Mouse (Mus musculus) heart, embryonic 15.5 days (tissue): Measurements from ENCODE around the gene Ank. TPM values are rescaled to one million over a fixed set of nuclear protein-coding genes. Genes with fewer than 3 reads are reported as not detected.
A peak's percentile ranks its signal among the peaks of the same experiment; 100 is the strongest.

Source experiments
- ATAC-seq: fragments of 200-750 bp; cut with Nextera tagmentation; replicated peaks from 2 replicates; pipeline ENCODE4 v1.8.0; 2017; ENCODE audit warnings: low read depth, moderate TSS enrichment; ENCODE audit not compliant: insufficient number of reproducible peaks, insufficient read depth, low FRiP score
- H3K27ac ChIP-seq: fragments of 300-500 bp; sonication (generic); 2 replicates; pipeline ENCODE4 v1.5.1; 2015; ENCODE audit warnings: mild to moderate bottlenecking, inconsistent platforms
- H3K27me3 ChIP-seq: fragments of 300-500 bp; sonication (generic); 2 replicates; pipeline ENCODE4 v1.6.1; 2015; ENCODE audit warnings: inconsistent platforms
- H3K36me3 ChIP-seq: fragments of 300-500 bp; sonication (generic); 2 replicates; pipeline ENCODE4 v1.6.1; 2015; ENCODE audit warnings: mild to moderate bottlenecking, inconsistent platforms
- H3K4me1 ChIP-seq: fragments of 300-500 bp; sonication (generic); replicated peaks from 2 replicates; pipeline ENCODE4 v1.6.1; 2015; ENCODE audit warnings: inconsistent platforms
- H3K4me2 ChIP-seq: fragments of 300-500 bp; sonication (generic); 2 replicates; pipeline ENCODE4 v1.6.1; 2015; ENCODE audit warnings: inconsistent platforms, mild to moderate bottlenecking, moderate library complexity
- H3K4me3 ChIP-seq: fragments of 300-500 bp; sonication (generic); 2 replicates; pipeline ENCODE4 v1.5.1; 2015; ENCODE audit warnings: mild to moderate bottlenecking, inconsistent platforms
- H3K9ac ChIP-seq: fragments of 300-500 bp; sonication (generic); 2 replicates; pipeline ENCODE4 v1.6.1; 2015; ENCODE audit warnings: mild to moderate bottlenecking, inconsistent platforms
- H3K9me3 ChIP-seq: fragments of 300-500 bp; sonication (generic); replicated peaks from 2 replicates; pipeline ENCODE4 v1.6.1; 2016; ENCODE audit warnings: inconsistent platforms
- WGBS: fragments of 180-500 bp; shearing (Covaris S2); methylation state at CpG from one replicate; pipeline ENCODE4 v1.1.7; 2015; ENCODE audit warnings: mixed read lengths; 5-methylcytosine and 5-hydroxymethylcytosine counted together
- polyA plus RNA-seq: library from polyadenylated mRNA; unstranded; fragments of >200 nt; fragmentation: Nextera tagmentation; extraction: Ambion mirVana; gene quantifications from 2 replicates; pipeline ENCODE4 v1.2.1, GENCODE M21; 2015

Gene Ank
- polyA plus RNA-seq, 1 experiment from 2014 or later, result 10.2 TPM

DNA sequence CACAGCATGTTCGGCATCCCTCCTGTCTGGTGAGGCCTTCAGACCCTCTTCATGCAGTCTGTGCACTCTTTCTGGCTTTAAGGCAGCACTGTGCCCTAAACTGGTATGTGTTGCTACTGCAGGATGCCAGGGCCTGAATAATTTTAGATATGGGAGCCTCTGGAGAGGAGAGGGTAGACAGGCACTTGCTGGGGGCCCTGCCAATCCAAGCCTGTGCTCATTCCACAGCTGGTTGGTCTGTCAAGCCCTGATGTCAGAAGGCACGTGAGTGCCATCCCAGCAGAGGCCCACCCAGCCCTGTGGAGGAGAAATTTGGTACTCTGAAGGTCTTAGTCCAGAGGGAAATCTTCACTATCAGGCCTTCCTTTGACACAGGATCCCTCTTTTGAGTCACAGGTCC, 114.3 kb downstream of the Ank start:
- Histone ChIP-seq H3K36me3 (no peaks in the 10 kb centered on the region), H3K9me3 (no peaks in the 10 kb centered on the region), H3K4me2 (no peak overlapping the region), H3K9ac (no peak overlapping the region), H3K27me3 (no peaks in the 10 kb centered on the region), H3K4me1 (peaks cover 26% of the 10 kb centered on the region), H3K27ac (peak overlapping the region; percentile 63), H3K4me3 (no peak overlapping the region)
- no peak for ATAC-seq
- WGBS, result 54% methylated on average over 2 of the region's 2 CpGs

DNA sequence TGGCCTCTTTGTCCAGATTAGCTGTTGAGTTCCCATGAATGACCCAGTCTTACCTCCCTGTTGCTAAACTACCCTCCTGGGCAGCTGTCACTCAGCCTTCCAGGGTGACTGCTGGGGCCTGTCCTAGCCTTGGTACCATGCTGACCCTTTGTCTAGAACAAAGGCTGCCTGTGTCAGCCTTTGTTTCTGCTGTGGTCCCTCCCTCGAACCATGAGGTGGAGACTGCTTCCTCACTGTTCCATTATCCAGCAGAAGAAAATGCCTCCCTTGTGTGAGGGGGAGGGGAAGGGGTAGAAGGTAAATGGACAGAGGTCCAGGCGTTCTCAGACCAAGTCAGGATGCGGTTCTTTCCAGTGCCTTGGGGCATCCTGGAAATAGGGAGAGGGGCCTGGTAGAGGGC, 115.2 kb downstream of the Ank start:
- H3K4me3 ChIP-seq, result no peak overlapping the region
- no peak for ATAC-seq
- peaks cover 18% of the 10 kb centered on the region for H3K4me1 ChIP-seq
- H3K27me3 ChIP-seq, result no peaks in the 10 kb centered on the region
- peak overlapping the region; percentile 63; the same call in 1 of the 2 replicates for H3K27ac ChIP-seq
- no peaks in the 10 kb centered on the region for H3K9me3 ChIP-seq
- 63% methylated on average over 3 of the region's 3 CpGs for WGBS
- H3K9ac ChIP-seq, result no peak overlapping the region
- H3K36me3 ChIP-seq, result no peaks in the 10 kb centered on the region
- H3K4me2 ChIP-seq, result no peak overlapping the region

DNA sequence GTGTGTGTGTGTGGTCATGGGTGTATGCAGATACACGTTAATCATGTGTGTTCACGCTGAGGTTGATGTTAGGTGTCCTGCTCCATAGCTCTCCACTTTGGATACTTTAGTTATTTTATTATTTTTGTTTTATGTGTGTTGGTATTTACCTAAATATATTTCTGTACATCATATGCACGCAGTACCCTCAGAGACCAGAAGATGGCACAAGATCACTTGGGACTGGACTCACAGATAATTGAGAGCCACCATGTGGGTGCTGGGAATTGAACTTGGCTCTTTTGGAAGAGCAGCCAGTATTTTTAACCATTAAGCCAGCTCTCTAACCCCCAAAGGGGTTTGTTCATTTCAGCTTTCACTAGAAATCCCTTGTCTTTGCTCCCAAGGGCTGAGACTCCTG, 116.0 kb downstream of the Ank start:
- Histone ChIP-seq H3K27ac (no peak overlapping the region), H3K27me3 (no peaks in the 10 kb centered on the region), H3K4me1 (peaks cover 17% of the 10 kb centered on the region), H3K4me3 (no peak overlapping the region), H3K9ac (no peak overlapping the region), H3K9me3 (no peaks in the 10 kb centered on the region), H3K4me2 (no peak overlapping the region), H3K36me3 (no peaks in the 10 kb centered on the region)
- 94% methylated on average over 3 of the region's 3 CpGs for WGBS
- ATAC-seq, result no peak

DNA sequence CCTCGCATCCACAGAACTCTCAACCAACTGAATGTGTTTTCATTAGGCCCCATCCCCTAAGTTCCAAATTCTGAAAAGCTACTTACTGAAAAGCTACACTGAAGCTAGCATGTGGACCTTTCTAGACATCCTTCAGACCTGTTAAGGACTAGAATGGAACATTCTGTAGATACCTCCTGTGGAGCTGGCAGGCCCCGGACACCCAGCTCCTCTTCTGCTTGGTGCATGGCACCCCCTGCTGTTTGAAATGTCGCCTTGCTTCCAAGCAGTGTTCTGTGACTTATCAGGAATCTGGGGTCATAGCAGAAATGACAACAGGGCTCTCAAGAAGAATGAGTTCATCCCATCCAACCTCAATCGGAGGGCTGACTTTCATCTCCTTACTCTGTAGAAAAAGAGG, 116.6 kb downstream of the Ank start:
- Histone ChIP-seq H3K4me3 (no peak overlapping the region), H3K36me3 (no peaks in the 10 kb centered on the region), H3K4me1 (peaks cover 17% of the 10 kb centered on the region), H3K27me3 (no peaks in the 10 kb centered on the region), H3K4me2 (no peak overlapping the region), H3K9ac (no peak overlapping the region), H3K27ac (no peak overlapping the region), H3K9me3 (no peaks in the 10 kb centered on the region)
- no peak for ATAC-seq
- 52% methylated on average over 4 of the region's 4 CpGs for WGBS

DNA sequence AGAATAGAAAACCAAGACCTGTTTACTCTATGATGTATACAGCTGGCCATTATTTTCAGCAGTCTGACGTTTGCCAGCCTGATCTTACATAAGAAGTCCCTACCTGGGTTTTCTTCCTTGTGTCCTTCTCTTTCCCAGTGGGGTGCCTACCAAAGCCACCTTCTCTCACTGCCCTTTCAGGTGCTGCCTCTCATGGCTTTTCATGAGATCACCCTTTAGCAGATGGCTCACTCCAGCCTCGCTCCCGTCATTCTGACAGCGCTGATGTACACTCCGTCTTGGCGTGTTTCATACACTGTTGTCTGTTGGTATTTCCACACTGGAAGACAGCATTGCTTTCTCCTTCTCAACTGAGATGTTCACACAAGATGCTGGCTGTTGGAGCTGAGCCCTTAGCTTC, 117.1 kb downstream of the Ank start:
- H3K4me3 ChIP-seq, result no peak overlapping the region
- no peaks in the 10 kb centered on the region for H3K27me3 ChIP-seq
- H3K36me3 ChIP-seq, result no peaks in the 10 kb centered on the region
- no peaks in the 10 kb centered on the region for H3K9me3 ChIP-seq
- H3K27ac ChIP-seq, result no peak overlapping the region
- H3K4me1 ChIP-seq, result peaks cover 17% of the 10 kb centered on the region
- H3K4me2 ChIP-seq, result no peak overlapping the region
- ATAC-seq, result no peak
- 86% methylated on average over 6 of the region's 6 CpGs for WGBS
- no peak overlapping the region for H3K9ac ChIP-seq

- Histone ChIP-seq H3K4me3 (no peak overlapping the region), H3K27ac (no peak overlapping the region), H3K9me3 (no peaks in the 10 kb centered on the region), H3K27me3 (no peaks in the 10 kb centered on the region), H3K4me1 (peaks cover 15% of the 10 kb centered on the region), H3K4me2 (no peak overlapping the region), H3K36me3 (peaks cover 8% of the 10 kb centered on the region; the same call in 1 of the 2 replicates), H3K9ac (no peak overlapping the region)
- 68% methylated on average over 4 of the region's 4 CpGs for WGBS
- no peak for ATAC-seq
Measured at GRCm38 (mm10) chr15:27585466-27586092, 119.1 kb downstream of the Ank start.

DNA sequence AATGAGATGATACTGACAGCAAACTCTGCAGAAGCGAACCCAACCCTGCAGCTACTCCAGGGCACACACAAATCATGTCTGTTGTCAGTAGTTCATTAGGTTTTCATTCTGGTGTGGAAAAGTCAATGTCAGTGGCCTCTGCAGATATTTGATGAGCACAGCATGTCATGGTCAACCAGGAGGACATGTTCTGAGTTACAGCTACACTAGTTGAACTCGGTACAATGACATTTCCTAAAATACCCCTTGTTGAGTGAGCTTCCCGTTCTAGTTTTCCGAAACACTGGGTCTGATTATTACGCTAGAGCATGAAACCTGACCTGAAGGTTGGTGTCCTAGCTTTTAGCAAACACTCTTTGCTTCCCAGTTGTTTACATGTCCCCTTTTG, 119.6 kb downstream of the Ank start:
- Histone ChIP-seq H3K4me2 (no peak overlapping the region), H3K27ac (no peak overlapping the region), H3K4me3 (no peak overlapping the region), H3K9ac (no peak overlapping the region), H3K27me3 (no peaks in the 10 kb centered on the region), H3K36me3 (peaks cover 13% of the 10 kb centered on the region; the same call in 1 of the 2 replicates), H3K9me3 (no peaks in the 10 kb centered on the region), H3K4me1 (peaks cover 10% of the 10 kb centered on the region)
- WGBS, result 88% methylated on average over 5 of the region's 5 CpGs
- ATAC-seq, result no peak

DNA sequence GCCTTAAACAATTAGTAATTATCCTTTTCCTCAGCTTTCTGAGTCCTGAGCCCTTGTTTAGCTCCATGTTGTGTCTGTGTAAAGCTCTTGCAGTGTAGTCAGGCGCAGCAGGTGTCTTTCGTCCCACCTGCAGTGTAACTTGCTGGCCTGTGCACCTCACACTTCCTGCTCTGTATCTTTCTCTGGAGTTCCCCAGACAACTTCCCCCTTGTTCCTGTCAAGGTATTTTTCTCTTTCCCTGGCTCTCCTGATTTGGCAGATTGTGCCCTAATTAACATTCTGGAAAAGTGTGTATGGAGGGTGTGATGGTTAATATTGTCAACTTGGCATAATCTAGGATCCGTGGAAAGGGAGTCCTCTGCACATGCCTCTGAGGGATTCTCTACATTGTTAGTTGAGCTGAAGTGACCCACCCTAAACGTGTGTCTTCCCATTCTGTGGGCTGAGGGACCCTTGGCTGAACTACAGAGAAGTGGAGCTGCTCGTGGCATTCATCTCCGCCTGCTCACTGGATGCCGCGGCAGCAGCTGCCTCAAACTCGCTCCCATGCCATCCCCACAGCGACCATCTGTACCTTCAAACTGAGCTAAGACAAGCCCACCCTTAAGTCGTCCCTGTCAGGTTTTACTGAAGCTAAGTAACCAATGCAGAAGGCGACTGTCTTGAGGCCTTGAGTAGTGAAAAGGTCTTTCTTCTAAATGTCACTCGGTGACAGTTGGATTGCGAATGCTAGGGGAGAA, 121.8 kb downstream of the Ank start:
- WGBS, result 80% methylated on average over 14 of the region's 14 CpGs
- no peaks in the 10 kb centered on the region for H3K9me3 ChIP-seq
- H3K36me3 ChIP-seq, result peaks cover 21% of the 10 kb centered on the region; the same call in 1 of the 2 replicates

DNA sequence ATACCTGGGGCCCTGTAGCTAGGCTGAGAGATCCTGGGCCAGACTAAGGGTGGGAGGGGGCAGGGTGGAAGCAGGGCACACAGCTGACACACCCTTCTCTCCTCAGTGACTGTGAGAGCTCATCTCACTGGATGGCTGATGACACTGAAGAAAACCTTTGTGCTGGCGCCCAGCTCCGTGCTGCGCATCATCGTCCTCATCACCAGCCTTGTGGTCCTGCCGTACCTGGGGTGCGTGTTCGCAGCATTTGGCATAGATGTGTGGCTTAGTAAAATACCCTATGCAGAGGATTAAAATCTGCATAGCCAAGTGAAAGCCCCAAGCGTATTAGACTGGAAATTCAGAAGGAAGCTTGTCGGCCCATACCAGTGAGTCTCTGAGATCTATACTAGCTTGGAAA, 124.3 kb downstream of the Ank start:
- no peak overlapping the region for H3K27ac ChIP-seq
- WGBS, result 97% methylated on average over 9 of the region's 9 CpGs
- no peak overlapping the region for H3K4me2 ChIP-seq
- H3K4me3 ChIP-seq, result no peak overlapping the region
- no peak overlapping the region for H3K9ac ChIP-seq
- H3K36me3 ChIP-seq, result peaks cover 24% of the 10 kb centered on the region; the same call in 1 of the 2 replicates
- peaks cover 9% of the 10 kb centered on the region for H3K4me1 ChIP-seq
- H3K27me3 ChIP-seq, result no peaks in the 10 kb centered on the region
- ATAC-seq, result no peak
- H3K9me3 ChIP-seq, result no peaks in the 10 kb centered on the region

More for the DNA sequence above, 121.8 kb downstream of the Ank start:
- Histone ChIP-seq H3K4me3 (no peak overlapping the region), H3K4me1 (peaks cover 3% of the 10 kb centered on the region; the same call in 1 of the 2 replicates), H3K27ac (no peak overlapping the region), H3K27me3 (no peaks in the 10 kb centered on the region), H3K4me2 (no peak overlapping the region), H3K9ac (no peak overlapping the region)
- ATAC-seq, result no peak

GRCm38 (mm10) chr15:27592620-27593320, 126.3 kb downstream of the Ank start:
- H3K4me1 ChIP-seq, result peaks cover 23% of the 10 kb centered on the region
- WGBS, result 85% methylated on average over 19 of the region's 19 CpGs
- no peak overlapping the region for H3K4me3 ChIP-seq
- H3K27me3 ChIP-seq, result no peaks in the 10 kb centered on the region
- H3K9me3 ChIP-seq, result no peaks in the 10 kb centered on the region
- no peak overlapping the region for H3K9ac ChIP-seq
- H3K36me3 ChIP-seq, result peaks cover 24% of the 10 kb centered on the region; the same call in 1 of the 2 replicates
- ATAC-seq, result no peak
- no peak overlapping the region for H3K4me2 ChIP-seq
- H3K27ac ChIP-seq, result no peak overlapping the region

DNA sequence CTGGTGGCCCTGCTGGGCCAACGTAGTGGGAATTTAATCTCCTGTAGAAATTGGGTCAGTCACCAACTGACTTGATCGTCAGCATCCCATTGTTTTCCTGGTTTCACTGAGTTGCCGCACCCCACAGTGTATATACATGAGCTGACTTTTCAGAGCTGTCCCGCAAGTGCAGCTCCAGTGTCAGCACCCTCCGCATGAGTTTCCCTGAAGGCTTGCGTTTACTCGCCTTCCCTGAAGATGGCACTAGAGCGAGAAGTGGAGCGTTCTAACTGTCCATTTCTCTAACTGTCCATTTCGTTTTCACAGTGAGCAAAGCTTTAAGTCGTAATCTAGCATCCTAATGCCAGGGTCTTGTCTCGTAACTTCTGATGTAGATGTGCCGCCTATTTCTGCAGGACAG, 127.2 kb downstream of the Ank start:
- 81% methylated on average over 13 of the region's 13 CpGs for WGBS
- ATAC-seq, result no peak

More for the DNA sequence above, 127.2 kb downstream of the Ank start:
- Histone ChIP-seq H3K4me2 (no peak overlapping the region), H3K9me3 (no peaks in the 10 kb centered on the region), H3K4me1 (peaks cover 23% of the 10 kb centered on the region), H3K27ac (no peak overlapping the region), H3K9ac (no peak overlapping the region), H3K36me3 (peaks cover 25% of the 10 kb centered on the region; the same call in 1 of the 2 replicates), H3K4me3 (no peak overlapping the region), H3K27me3 (no peaks in the 10 kb centered on the region)
